Mouse (Mus musculus) layer of hippocampus, adult 2 months (tissue): ENCODE measurements around the gene Hist1h2ad. TPM values are rescaled to one million over a fixed set of nuclear protein-coding genes. Genes with fewer than 3 reads are reported as not detected.

Experiments
- DNase-seq, 2 experiments: peaks; one replicate each; pipeline ENCODE4 v3.0.0; 2022; ENCODE audit warnings: low spot score in 2 of 2
- H3K27ac ChIP-seq: fragments of 200-600 bp; 2 replicates; pipeline ENCODE4 v1.8.1; 2022
- H3K4me3 ChIP-seq: fragments of 200-600 bp; 2 replicates; pipeline ENCODE4 v1.8.1; 2022; ENCODE audit warnings: mild to moderate bottlenecking
- CTCF ChIP-seq: fragments of 200-600 bp; conservative IDR thresholded peaks from 2 replicates; pipeline ENCODE4 v1.8.1; 2022; ENCODE audit warnings: antibody characterized with exemption, mild to moderate bottlenecking, moderate library complexity
- total RNA-seq, 2 experiments: library from RNA; stranded (reverse); gene quantifications; 2 replicates each; pipeline ENCODE4 v1.2.3; 2021

Hist1h2ad gene
- total RNA-seq, 2 experiments from 2014 or later: 5.0 to 13.0 TPM

- peak overlapping the region; percentile 61 for H3K4me3 ChIP-seq
- peak overlapping the region; percentile 84 for H3K27ac ChIP-seq
- no peak for DNase-seq
- no peak for TF ChIP-seq CTCF
These were observed 2.2 kb downstream of the Hist1h2ad start for GRCm38 (mm10) chr13:23576351-23576881.

DNA sequence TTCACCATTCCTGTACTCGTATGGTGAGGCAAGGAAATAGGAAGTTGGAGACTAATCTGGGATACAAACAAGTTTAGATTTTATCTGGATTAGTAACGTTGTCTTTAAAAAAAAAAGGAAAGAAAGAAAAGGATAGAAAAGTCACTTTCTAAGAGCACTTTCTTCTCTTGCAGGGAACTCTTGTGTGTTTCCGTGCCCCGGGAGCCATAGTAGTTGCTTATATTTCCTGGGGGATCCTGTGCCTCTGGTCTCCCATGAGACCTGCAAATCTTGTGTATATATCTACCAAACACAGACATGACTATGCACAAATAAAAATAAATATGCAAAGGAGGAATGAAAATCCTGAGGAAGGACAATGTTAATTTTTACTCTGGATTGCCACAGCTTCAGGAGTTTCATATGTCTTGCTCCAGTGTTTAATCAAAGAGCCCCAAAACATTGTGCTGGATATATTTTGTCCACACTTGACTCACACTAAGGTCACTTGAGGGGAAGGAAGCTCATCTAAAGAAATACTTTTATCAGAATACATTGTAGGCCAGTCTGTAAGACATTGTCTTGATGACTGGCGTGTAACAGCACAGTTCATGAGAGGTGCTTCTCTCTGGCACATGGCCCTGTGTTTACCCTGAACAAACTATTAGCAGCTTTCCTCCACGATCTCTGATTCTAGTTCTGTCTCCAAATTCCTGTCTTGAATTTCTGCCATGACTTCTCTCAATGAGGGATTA is 2.9 kb downstream of the Hist1h2ad start:
- Histone ChIP-seq H3K27ac (no peak overlapping the region), H3K4me3 (peak overlapping the region; percentile 61)
- no peak for DNase-seq
- no peak for TF ChIP-seq CTCF

DNA sequence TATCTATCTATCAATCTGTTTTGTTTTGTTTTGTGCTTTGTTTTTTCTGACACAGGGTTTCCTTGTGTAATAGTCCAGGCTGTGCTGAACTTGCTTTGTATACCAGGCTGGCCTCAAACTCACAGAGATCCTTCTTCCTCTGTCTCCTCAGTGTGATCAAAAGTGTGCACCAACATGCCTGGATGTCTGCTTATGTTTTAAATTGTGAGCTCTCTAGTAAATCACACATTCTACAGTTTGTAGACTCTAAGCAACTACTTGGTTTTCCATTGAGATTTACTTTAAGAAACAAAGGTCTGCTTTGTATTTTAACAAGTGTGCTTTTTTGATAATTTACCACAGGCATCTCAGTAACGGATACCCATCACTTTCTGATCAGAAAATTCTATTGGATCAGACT is 3.7 kb downstream of the Hist1h2ad start:
- Histone ChIP-seq H3K4me3 (no peak overlapping the region), H3K27ac (no peak overlapping the region)
- no peak for TF ChIP-seq CTCF
- no peak for DNase-seq

DNA sequence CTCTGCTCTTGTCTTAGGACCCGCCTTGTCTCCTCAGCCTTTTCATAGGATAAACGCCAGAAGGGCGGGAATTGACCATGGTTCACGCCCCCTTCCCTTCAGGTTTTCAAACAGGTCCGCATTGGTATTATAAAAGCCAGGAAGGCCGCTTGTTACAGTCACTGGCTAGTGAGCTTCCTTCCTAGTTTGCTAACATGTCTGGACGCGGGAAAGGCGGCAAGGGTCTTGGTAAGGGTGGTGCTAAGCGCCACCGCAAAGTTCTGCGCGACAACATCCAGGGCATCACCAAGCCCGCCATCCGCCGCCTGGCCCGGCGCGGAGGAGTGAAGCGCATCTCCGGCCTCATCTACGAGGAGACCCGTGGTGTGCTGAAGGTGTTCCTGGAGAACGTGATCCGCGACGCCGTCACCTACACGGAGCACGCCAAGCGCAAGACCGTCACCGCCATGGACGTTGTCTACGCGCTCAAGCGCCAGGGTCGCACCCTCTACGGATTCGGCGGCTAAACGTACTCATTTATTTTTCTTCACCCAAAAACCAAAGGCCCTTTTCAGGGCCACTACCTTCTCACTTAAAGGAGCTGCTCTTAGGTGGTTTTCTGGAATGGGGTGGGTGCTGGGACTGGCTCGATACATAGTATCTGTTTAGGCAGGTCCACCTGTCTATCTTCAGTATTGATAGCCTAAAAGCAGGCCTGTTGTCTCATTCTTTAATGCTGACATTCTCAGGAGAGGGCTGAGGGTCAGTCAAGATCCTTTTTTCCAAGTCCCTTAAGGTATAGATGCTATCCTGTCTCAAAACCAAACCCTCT is 7.4 kb downstream of the Hist1h2ad start, which contains the start of gene Hist1h4d:
Hist1h4d (plus strand) TSS at position 191 of the 811 bp plus-strand sequence.
- peak; percentile 98 to 99 for DNase-seq
- H3K27ac ChIP-seq: peak within 1 kb of the TSS; percentile 79

DNA sequence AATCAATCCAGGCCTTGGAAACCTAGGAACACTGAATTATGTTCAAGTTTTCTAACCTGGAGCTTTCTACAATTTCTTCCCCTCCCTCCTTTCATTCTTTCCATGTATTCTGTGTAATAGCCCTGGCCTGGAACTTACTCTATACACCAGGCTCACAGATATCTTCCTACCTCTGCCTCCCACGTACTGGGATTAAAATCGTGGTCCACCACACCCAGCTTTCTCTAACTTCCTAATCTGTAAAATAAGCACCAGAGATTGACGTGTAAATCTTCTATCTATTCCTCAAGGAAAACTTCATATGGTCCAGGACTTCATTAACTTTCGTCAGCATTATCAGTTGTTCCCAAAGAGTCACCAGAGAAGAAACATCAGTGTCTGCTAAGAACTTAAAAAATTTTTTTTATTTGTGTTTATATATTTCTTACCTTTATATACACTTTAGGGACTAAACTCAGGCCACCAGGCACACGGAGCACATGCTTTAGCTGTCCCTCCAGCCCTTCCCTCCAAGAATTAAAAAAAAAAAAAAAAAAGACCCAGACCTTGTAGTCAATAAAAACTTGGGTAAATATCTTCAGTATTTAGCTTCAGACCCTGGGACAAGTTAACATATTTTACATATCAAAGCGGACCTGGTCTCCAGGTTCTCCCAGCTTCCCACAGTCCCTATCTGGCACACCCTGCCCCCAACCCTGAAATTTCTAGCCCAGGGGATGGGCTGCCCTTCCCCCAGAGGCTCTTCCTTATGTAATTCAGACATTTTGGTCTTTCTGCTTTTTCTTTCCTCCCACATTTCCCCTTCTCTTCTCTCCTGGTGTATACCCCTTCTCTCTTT is 8.3 kb downstream of the Hist1h2ad start:
- Histone ChIP-seq H3K27ac (peak overlapping the region; percentile 79), H3K4me3 (peak overlapping the region; percentile 67)
- DNase-seq: no peak
- no peak for TF ChIP-seq CTCF

More for the DNA sequence above, 7.4 kb downstream of the Hist1h2ad start, which contains the start of gene Hist1h4d:
- H3K4me3 ChIP-seq: peak within 1 kb of the TSS; percentile 67
- no peak for TF ChIP-seq CTCF

DNA sequence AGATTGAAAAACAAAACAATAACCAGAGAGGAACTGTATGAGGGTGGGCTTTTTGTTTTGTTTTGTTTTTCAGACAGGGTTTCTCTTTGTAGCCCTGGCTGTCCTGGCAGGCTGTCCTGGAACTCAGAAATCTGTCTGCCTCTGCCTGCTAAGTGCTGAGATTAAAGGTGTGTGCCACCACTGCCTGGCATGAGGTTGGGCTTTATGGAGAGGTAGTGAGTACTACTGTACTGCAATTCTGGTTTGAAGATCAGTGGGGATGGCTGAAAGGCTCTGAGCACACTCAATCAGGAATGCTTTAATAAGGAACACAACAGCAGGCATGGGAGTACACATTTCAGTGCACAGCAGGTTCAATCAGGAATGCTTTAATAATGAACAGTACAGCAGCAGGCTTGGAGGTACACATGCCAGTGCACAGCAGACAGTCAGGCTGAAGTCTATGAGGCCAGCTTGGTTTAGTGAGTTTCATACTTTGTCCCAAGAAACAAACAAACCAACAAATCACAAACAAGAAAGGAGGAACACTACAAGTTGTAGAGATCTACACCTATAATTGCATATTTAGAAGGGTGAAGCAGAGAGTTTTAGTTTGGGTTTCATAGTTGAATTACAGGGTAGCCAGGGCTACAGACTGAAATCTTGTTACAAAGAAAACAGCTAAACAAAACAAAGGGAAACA is 9.3 kb downstream of the Hist1h2ad start:
- Histone ChIP-seq H3K27ac (peak overlapping the region; percentile 79), H3K4me3 (no peak overlapping the region; the same call in 1 of the 2 replicates)
- no peak for DNase-seq
- TF ChIP-seq CTCF: no peak

DNA sequence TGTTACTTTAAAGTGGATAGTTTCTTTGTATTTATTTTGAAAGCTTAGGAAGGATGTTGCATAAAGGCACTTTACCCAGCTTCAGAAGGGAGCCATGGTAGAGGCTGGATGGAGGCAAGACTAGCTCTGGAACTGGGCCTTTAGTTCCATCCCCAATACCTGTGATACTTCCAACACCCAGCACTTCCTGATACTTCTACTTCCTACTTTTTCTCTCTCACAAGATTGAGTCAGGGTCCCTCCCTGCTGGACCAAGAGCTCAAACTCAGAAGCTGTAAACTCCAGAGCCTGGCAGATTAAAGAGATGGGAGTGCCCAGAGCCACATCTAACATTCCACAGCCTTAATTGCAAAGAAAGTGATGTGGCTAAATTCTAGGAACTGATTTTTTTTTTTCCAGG is 10.2 kb downstream of the Hist1h2ad start:
- no peak for DNase-seq
- H3K27ac ChIP-seq: peak overlapping the region; percentile 95
- peak overlapping the region; percentile 64 for H3K4me3 ChIP-seq
- TF ChIP-seq CTCF: no peak

DNA sequence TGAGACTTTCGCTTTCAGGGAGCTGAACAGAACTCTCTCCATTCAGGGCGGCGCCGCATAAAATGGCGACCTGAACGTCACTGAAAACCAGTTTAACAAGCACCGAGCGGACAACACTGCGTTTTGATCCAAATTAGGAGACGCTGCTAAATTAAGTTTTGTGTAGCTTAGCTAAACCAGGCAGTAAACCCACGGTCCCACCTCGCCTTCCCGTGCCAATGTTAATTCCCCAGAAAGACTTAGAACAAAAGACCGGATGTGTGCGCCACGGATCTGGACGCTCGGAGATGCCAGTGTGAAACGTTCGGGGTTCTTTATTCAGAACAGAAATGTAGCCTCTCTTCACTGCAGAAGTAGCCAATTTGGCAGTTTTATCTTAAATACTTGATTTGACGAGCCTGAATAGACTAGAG is 10.9 kb downstream of the Hist1h2ad start:
- DNase-seq: peak; percentile 61 to 69
- H3K27ac ChIP-seq: peak overlapping the region; percentile 95
- H3K4me3 ChIP-seq: peak overlapping the region; percentile 64
- TF ChIP-seq CTCF: no peak

- peak overlapping the region; percentile 64 for H3K4me3 ChIP-seq
- H3K27ac ChIP-seq: peak overlapping the region; percentile 95
- DNase-seq: peak; percentile 64 to 84
These were observed 11.4 kb downstream of the Hist1h2ad start for GRCm38 (mm10) chr13:23585442-23586098.

DNA sequence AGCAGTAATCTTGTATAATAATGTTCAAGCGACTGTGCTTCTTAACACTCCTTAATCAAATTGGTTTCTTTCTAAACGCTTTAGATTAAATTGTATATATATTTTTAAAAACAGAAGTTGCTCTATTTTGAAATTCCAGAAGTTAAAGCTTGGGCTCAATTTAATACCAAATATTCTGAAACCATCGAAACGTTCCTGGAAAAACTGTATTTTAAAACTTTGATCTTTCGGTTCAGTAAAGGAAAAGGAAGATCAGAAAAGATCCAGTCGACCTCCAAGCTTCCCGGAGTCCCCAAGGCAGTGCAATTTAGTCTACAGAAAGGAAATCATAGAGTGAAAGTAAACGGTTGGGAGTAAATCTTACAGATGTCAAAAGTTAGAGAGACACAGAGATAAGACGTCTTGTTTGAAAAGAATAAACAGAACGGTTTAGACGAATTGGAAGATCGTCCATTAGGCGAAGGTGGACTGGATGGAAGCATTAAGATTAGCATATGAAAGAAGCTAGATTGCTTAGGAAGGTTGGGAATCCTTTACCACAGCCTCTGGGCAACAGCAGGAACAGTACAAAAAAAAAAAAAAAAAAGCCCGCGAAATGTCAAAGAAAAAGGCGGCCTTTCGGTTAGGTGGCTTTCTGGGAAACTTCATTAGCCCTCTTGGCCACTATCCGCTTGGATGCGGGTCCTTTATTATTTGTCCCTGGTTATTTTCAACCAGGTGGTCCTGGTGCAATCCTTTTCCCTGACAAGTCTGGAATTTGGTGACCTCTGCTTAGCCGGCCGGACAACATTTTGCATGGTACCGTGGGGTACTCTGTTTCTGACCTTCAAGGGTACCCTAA is 12.1 kb downstream of the Hist1h2ad start:
- TF ChIP-seq CTCF: no peak
- peak overlapping the region; percentile 95 for H3K27ac ChIP-seq

DNA sequence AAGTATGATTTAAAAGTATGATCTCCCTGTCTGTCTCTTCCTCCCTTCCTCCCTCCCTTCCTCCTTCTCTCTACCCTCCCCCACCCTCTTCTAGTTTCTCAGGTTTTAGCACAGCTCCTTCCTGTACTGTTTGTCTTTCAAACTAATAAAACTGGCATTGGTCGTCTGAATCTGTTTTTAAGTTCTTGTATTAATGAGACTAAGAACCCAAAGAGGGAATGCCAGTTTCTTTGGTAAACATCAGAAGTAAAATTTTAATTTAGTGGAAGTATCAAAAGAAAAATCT is 12.7 kb downstream of the Hist1h2ad start:
- H3K4me3 ChIP-seq: peak overlapping the region; percentile 64; the same call in 1 of the 2 replicates
- TF ChIP-seq CTCF: no peak
- DNase-seq: no peak
- H3K27ac ChIP-seq: no peak overlapping the region

More for the DNA sequence above, 12.1 kb downstream of the Hist1h2ad start:
- no peak for DNase-seq
- peak overlapping the region; percentile 64 for H3K4me3 ChIP-seq
